Mouse (Mus musculus): ENCODE measurements around the gene Tnfrsf1a.

GRCm38 (mm10) chr6:125321114-125321855, 27.9 kb upstream of the Tnfrsf1a start:
- TF ChIP-seq CTCF (IDR thresholded peaks at IDR 0.05; ENCODE audit: low read depth) (no peak), EP300 (IDR thresholded peaks at IDR 0.05; ENCODE audit: low read depth) (no peak)

All from liver, postnatal 0 days (tissue).